Mouse (Mus musculus): ENCODE results near the gene Mettl26.

DNA sequence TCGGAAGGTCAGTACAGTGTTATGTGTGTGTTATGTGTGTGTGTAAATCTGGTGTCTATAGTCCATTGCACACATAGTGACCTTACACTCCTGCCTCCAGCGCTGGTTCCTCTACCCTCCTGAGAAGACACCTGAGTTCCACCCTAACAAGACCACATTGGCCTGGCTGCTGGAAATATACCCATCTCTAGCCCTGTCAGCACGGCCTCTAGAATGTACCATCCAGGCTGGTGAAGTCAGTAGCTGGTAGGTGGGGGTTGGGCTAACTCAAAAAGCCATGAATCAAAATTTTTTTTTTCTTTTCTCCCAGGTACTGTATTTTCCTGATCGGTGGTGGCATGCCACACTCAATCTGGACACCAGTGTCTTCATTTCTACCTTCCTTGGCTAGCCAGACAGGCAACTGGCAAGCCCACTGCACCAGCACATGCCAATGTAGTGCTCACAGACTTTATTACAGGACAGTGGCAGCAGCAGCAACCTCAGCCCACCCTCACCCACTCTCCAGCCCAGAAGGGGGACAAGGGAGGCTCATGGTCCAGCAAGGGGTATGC lies 44.6 kb upstream of the Mettl26 start:
- TF ChIP-seq POLR2A (IDR thresholded peaks at IDR 0.05; ENCODE audit: borderline replicate concordance, extremely low read depth, low read depth, low read length) (0 out of 2 replicates have a peak, but pooled peaks have one; percentile 4), CTCF (IDR thresholded peaks at IDR 0.05; ENCODE audit: insufficient read depth, low read length) (no peak)

Measured in lung, adult 2 months (tissue).